Mouse (Mus musculus): Measurements from ENCODE around the gene Fmo4. TPM values are rescaled to one million over a fixed set of nuclear protein-coding genes. Genes with fewer than 3 reads are reported as not detected.

The Fmo4 gene
- 0.38 and 0.85 TPM in 2 replicates for polyA plus RNA-seq (2014; fragmentation: Nextera tagmentation; extraction: Ambion mirVana)

- Histone ChIP-seq H3K9me3 (ENCODE audit: low read depth, low read length) (no peaks in the 10 kb centered on the region), H3K36me3 (ENCODE audit: insufficient read depth) (no peaks in the 10 kb centered on the region), H3K4me1 (ENCODE audit: insufficient read depth) (no peaks in the 10 kb centered on the region), H3K4me2 (no peak within 1 kb of the TSS), H3K27ac (ENCODE audit: low read depth) (no peak within 1 kb of the TSS), H3K4me3 (ENCODE audit: low read depth, low read length) (no peak within 1 kb of the TSS), H3K27me3 (ENCODE audit: insufficient read depth, low read length) (no peaks in the 10 kb centered on the region), H3K9ac (no peak within 1 kb of the TSS)
- DNase-seq, result peak; percentile 66
- TF ChIP-seq CTCF (IDR thresholded peaks at IDR 0.05; ENCODE audit: low read depth), result peak; percentile 47
- WGBS, result 40% methylated on average over 8 of the region's 8 CpGs
- no peak for ATAC-seq (ENCODE audit: insufficient read depth)
Observed at GRCm38 (mm10) chr1:162813836-162814156, at the start of gene Fmo4. Gene Fmo4 (minus strand): TSS chr1:162813972.

- Histone ChIP-seq H3K27ac (ENCODE audit: low read depth) (no peak overlapping the region), H3K4me2 (no peak overlapping the region), H3K9ac (no peak overlapping the region; the same call in 1 of the 2 replicates), H3K4me1 (ENCODE audit: insufficient read depth) (no peaks in the 10 kb centered on the region), H3K4me3 (ENCODE audit: low read depth, low read length) (no peak overlapping the region), H3K36me3 (ENCODE audit: insufficient read depth) (no peaks in the 10 kb centered on the region), H3K27me3 (ENCODE audit: insufficient read depth, low read length) (no peaks in the 10 kb centered on the region), H3K9me3 (ENCODE audit: low read depth, low read length) (no peaks in the 10 kb centered on the region)
- TF ChIP-seq CTCF (IDR thresholded peaks at IDR 0.05; ENCODE audit: low read depth), result no peak
- DNase-seq (no peak), ATAC-seq (ENCODE audit: insufficient read depth) (no peak)
- 11% methylated on average over 1 of the region's 1 CpGs for WGBS
Observed at GRCm38 (mm10) chr1:162862328-162862727, 48.6 kb upstream of the Fmo4 start.

DNA sequence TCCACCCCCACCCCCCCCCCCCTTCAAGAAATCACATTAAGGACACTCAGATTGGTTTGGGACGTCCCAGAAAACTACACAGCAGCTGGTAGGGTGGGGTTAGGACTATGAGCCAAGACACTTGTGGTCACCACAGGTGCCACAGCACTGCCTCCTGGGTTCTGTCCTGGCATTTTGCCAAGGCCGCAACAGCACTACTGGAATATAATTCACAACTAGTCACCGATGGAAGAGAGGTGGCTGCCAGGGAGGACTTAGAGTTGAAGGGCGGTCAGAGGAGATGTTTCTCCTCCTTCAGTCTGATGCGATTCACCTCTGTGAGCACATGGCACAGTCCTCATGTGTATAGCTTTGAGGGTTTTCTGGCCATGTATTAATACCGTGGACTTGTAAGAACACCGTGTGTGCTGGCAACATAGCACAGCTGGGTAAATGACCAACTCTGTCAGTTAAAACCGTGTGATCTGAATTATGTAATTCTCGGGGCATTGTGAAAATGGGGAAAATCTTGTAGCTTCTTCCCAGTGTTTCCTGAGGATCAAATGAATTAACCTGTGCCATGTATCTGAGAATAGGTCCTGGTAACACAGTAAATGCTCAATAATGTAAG is 46.3 kb upstream of the Fmo4 start:
- H3K27ac ChIP-seq (ENCODE audit: low read depth), result no peak overlapping the region
- ATAC-seq (ENCODE audit: insufficient read depth), result peak; percentile 42; the same call in 1 of the 2 replicates
- no peak overlapping the region for H3K4me3 ChIP-seq (ENCODE audit: low read depth, low read length)
- H3K36me3 ChIP-seq (ENCODE audit: insufficient read depth), result no peaks in the 10 kb centered on the region
- H3K4me1 ChIP-seq (ENCODE audit: insufficient read depth), result no peaks in the 10 kb centered on the region
- H3K4me2 ChIP-seq, result no peak overlapping the region
- no peaks in the 10 kb centered on the region for H3K9me3 ChIP-seq (ENCODE audit: low read depth, low read length)
- no peak overlapping the region for H3K9ac ChIP-seq
- no peaks in the 10 kb centered on the region for H3K27me3 ChIP-seq (ENCODE audit: insufficient read depth, low read length)
- DNase-seq, result peak; percentile 44
- TF ChIP-seq CTCF (IDR thresholded peaks at IDR 0.05; ENCODE audit: low read depth), result no peak
- WGBS, result 58% methylated on average over 9 of the region's 9 CpGs

GRCm38 (mm10) chr1:162859545-162859976 is 45.8 kb upstream of the Fmo4 start:
- no peak for TF ChIP-seq CTCF (IDR thresholded peaks at IDR 0.05; ENCODE audit: low read depth)
- Histone ChIP-seq H3K27me3 (ENCODE audit: insufficient read depth, low read length) (no peaks in the 10 kb centered on the region), H3K4me1 (ENCODE audit: insufficient read depth) (no peaks in the 10 kb centered on the region), H3K9ac (no peak overlapping the region), H3K36me3 (ENCODE audit: insufficient read depth) (no peaks in the 10 kb centered on the region), H3K4me2 (no peak overlapping the region), H3K9me3 (ENCODE audit: low read depth, low read length) (no peaks in the 10 kb centered on the region), H3K27ac (ENCODE audit: low read depth) (no peak overlapping the region), H3K4me3 (ENCODE audit: low read depth, low read length) (no peak overlapping the region)
- WGBS, result 49% methylated on average over 10 of the region's 10 CpGs
- ATAC-seq (ENCODE audit: insufficient read depth) (peak; percentile 39; the same call in 1 of the 2 replicates), DNase-seq (peak; percentile 23)

- no peak for TF ChIP-seq CTCF (IDR thresholded peaks at IDR 0.05; ENCODE audit: low read depth)
- WGBS, result 62% methylated on average over 12 of the region's 12 CpGs
- no peak for DNase-seq
- ATAC-seq (ENCODE audit: insufficient read depth), result no peak
- peak overlapping the region; percentile 3; the same call in 1 of the 2 replicates for H3K27ac ChIP-seq (ENCODE audit: low read depth)
- no peak overlapping the region for H3K4me3 ChIP-seq (ENCODE audit: low read depth, low read length)
- H3K27me3 ChIP-seq (ENCODE audit: insufficient read depth, low read length), result no peaks in the 10 kb centered on the region
- no peak overlapping the region for H3K9ac ChIP-seq
- H3K9me3 ChIP-seq (ENCODE audit: low read depth, low read length), result no peaks in the 10 kb centered on the region
- H3K4me2 ChIP-seq, result peak overlapping the region; percentile 16; the same call in 1 of the 2 replicates
- no peaks in the 10 kb centered on the region for H3K4me1 ChIP-seq (ENCODE audit: insufficient read depth)
- H3K36me3 ChIP-seq (ENCODE audit: insufficient read depth), result no peaks in the 10 kb centered on the region
Observed at GRCm38 (mm10) chr1:162858748-162859130, 45.0 kb upstream of the Fmo4 start.

GRCm38 (mm10) chr1:162857766-162858747 is 44.3 kb upstream of the Fmo4 start:
- ATAC-seq (ENCODE audit: insufficient read depth) (no peak), DNase-seq (no peak)
- no peak for TF ChIP-seq CTCF (IDR thresholded peaks at IDR 0.05; ENCODE audit: low read depth)
- Histone ChIP-seq H3K4me1 (ENCODE audit: insufficient read depth) (no peaks in the 10 kb centered on the region), H3K9me3 (ENCODE audit: low read depth, low read length) (no peaks in the 10 kb centered on the region), H3K27me3 (ENCODE audit: insufficient read depth, low read length) (no peaks in the 10 kb centered on the region), H3K4me2 (peak overlapping the region; percentile 16; the same call in 1 of the 2 replicates), H3K9ac (no peak overlapping the region), H3K27ac (ENCODE audit: low read depth) (no peak overlapping the region), H3K4me3 (ENCODE audit: low read depth, low read length) (no peak overlapping the region), H3K36me3 (ENCODE audit: insufficient read depth) (no peaks in the 10 kb centered on the region)
- WGBS, result 54% methylated on average over 18 of the region's 18 CpGs

All from lung, embryonic 14.5 days (tissue).